Mouse (Mus musculus) central nervous system, embryonic 11.5 days (tissue): ENCODE results near the gene Tubb2a. TPM values are rescaled to one million over a fixed set of nuclear protein-coding genes. Genes with fewer than 3 reads are reported as not detected.

Experiments used
- polyA plus RNA-seq: library from polyadenylated mRNA; depleted of rRNA; stranded (reverse); fragments of >200 nt; gene quantifications from 2 replicates; pipeline ENCODE4 v1.2.3, GENCODE M21; 2012; rRNA removed

Tubb2a gene
- 352 and 414 TPM in 2 replicates for polyA plus RNA-seq

DNA sequence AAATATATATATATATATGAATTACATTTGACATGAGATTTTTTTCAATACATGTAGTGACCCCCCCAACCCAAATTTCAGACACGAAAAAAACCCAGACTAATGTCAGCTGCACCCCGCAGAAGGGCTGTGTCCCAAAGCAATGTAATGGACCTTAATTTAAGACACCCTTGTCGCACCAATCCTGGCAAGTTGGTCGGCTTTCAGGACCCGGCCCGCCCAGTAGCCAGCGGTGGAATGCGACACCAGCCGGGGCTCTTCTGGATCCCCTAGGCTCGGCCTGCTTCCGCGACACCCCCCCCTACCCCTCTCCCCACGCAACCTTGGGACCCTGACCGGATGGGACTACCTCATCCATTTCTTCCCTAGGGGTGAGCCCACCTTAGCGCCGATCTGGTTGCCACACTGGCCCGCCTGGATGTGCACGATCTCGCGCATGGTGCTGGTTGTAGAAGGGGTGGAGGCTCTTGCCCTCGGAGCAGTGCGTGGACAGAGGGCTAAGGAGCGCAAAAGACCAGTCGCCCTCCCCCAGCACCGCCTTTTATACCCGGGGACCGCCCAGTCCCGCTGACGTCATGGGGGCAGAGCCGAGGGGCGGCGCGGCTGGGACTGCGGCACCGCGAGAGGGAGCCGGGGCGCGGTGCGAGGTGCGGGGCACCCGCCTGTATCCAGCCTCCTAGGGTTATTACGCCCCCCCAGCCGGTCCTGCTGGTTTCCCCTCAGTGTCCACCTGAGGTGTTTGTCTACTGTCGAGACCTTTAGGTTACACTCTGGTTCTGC is at the start of gene Tubb2a:
Gene Tubb2a, minus strand, starts transcription at position 516 of the 780 bp plus-strand sequence.

DNA sequence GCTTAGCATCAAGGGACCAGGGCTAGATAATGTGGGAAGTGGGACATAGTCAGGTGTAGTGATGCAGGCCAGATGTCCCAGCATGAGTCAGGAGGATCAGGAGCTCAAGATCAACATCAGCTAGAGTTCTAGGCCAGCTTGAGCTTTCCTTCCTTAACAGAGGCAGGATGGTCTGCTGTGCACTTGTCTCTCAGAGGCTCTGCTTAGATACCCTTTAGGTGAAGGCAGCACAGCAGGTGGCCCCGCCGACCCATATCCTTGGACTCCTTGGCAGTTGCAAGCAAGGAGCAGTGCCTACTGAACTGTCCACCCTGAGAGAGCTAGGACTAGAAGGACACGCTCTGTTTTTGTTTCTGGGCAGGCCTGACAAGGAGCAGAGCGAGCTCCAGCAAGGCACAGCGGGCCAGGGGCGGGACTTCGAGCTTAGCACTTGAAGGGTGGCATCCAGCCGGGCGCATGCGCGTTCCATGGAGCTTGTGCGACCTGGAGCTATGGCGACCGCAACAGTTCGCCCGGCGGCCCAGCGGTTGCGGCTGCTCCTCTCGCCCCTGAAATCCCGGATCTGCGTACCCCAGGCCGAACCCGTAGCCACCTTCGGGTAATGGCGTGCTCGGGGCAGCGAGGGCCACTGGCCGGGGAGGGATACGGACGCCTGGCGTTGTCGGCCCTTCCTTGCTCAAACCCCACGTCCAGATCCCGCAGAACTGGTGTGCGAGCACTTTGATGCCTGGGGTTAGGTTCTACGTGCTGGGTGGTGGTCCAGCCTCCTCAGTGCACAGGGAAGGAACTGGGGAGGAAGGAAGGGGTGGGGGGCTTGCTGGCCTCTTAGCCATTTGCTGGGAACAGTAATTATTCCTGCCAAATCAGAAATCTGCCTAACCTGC is 40.4 kb downstream of the Tubb2a start, which contains the start of gene Bphl:
Gene Bphl, plus strand, starts transcription at position 426 of the 884 bp plus-strand sequence.

Other genes starting within 250 kb of the Tubb2a start
- not detected in 2 replicates for gene Serpinb6e, start 234.6 kb downstream of the Tubb2a start, polyA plus RNA-seq
- 0.10 and 0.16 TPM in 2 replicates for gene Serpinb6c, start 172.3 kb downstream of the Tubb2a start, polyA plus RNA-seq
- 13.0 and 13.1 TPM in 2 replicates for gene Nqo2, start 113.3 kb downstream of the Tubb2a start, polyA plus RNA-seq
- 5.6 and 7.5 TPM in 2 replicates for gene Ripk1, start 75.6 kb downstream of the Tubb2a start, polyA plus RNA-seq
- 31.5 and 38.5 TPM in 2 replicates for gene Serpinb6a, start 75.2 kb downstream of the Tubb2a start, polyA plus RNA-seq
- gene Bphl, start 40.4 kb downstream of the Tubb2a start, polyA plus RNA-seq = 17.2 and 24.1 TPM in 2 replicates
- gene Tubb2b, start 52.5 kb upstream of the Tubb2a start, polyA plus RNA-seq = 2,053 and 2,445 TPM in 2 replicates
- 118 and 128 TPM in 2 replicates for gene Psmg4, start 85.0 kb upstream of the Tubb2a start, polyA plus RNA-seq